Mouse (Mus musculus) MN1 (cell line): Measurements from ENCODE around the gene Fgf11.

Experiments used
- DNase-seq: peaks from one replicate; pipeline ENCODE4 v3.0.0-alpha.2; 2016; ENCODE audit warnings: low spot score

Gene Fgf11

GRCm38 (mm10) chr11:69757303-69758089 lies 44.2 kb downstream of the Fgf11 start:
- peak; percentile 30 for DNase-seq

GRCm38 (mm10) chr11:69754701-69755100 lies 47.0 kb downstream of the Fgf11 start:
- peak; percentile 73 for DNase-seq

GRCm38 (mm10) chr11:69754233-69754632 lies 47.4 kb downstream of the Fgf11 start:
- no peak for DNase-seq

DNA sequence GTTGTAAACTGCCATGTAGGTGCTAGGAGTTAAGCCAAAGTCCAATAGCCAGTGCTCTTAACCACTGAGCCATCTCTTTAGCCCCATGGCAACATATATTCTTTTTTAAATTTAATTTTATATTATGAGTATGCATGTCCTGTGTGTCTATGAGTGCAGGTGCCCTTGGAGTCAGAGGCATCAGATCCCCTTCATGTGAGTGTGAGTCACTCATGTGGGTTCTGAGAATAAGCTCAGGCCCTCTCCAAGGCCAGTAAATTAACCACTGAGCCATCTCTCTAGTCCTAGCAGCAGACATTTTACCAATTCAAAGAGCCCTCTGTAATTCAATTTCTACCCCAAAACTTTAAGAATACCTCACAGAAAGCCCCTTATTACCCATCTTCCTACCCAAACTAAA lies 49.0 kb downstream of the Fgf11 start:
- DNase-seq: no peak

DNA sequence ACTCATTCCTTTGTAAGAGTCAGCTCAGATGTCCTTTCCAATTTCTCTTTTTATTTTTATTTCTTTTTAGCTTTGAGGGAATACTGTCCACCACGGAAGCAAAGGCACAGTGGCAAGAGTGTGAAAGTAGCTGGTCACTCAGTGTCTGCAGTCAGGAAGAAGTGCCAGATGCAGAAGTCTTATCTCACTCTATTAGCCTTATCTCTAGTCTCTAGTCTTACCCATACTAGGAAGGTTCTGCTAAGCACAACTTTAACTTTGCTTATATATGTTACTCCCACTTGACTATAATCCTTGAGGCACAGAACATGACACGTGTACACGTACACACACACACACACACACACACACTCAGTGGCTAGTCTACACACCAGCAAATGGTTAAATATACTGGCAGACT lies 50.0 kb downstream of the Fgf11 start:
- no peak for DNase-seq
